Mouse (Mus musculus): Measurements from ENCODE around the gene Gm7347.
"Not testable (repeated sequence)": the region's sequence is repeated elsewhere in the genome, so short reads cannot be mapped to it uniquely, and the experiment has no call there.

- not testable (repeated sequence) for TF ChIP-seq CTCF (IDR thresholded peaks at IDR 0.05; ENCODE audit: borderline replicate concordance, extremely low read depth, insufficient read depth, insufficient read length); POLR2A (IDR thresholded peaks at IDR 0.05; ENCODE audit: borderline replicate concordance, extremely low read depth, insufficient read depth, insufficient read length, poor library complexity, severe bottlenecking)
These were observed 53.7 kb downstream of the Gm7347 start, which contains the start of gene Gm1979 for GRCm38 (mm10) chr5:26004698-26005097.
